Mouse (Mus musculus) stomach, embryonic 15.5 days (tissue): ENCODE measurements around the gene Kcnn1. TPM values are rescaled to one million over a fixed set of nuclear protein-coding genes. Genes with fewer than 3 reads are reported as not detected.
"Not testable (repeated sequence)": the region's sequence is repeated elsewhere in the genome, so short reads cannot be mapped to it uniquely, and the experiment has no call there.

Experiments used
- ATAC-seq: fragments of 200-750 bp; cut with Nextera tagmentation; 2 replicates; pipeline ENCODE4 v1.8.0; 2017; ENCODE audit warnings: low read depth, moderate number of reproducible peaks, moderate TSS enrichment; ENCODE audit not compliant: insufficient read depth, low FRiP score
- H3K27ac ChIP-seq: fragments of 300-500 bp; sonication (generic); 2 replicates; pipeline ENCODE4 v1.5.1; 2015; ENCODE audit warnings: mild to moderate bottlenecking, inconsistent platforms
- H3K27me3 ChIP-seq: fragments of 300-500 bp; sonication (generic); replicated peaks from 2 replicates; pipeline ENCODE4 v1.6.1; 2015; ENCODE audit warnings: inconsistent platforms
- H3K36me3 ChIP-seq: fragments of 300-500 bp; sonication (generic); 2 replicates; pipeline ENCODE4 v1.6.1; 2015; ENCODE audit warnings: inconsistent platforms
- H3K4me1 ChIP-seq: fragments of 300-500 bp; sonication (generic); 2 replicates; pipeline ENCODE4 v1.6.1; 2015; ENCODE audit warnings: inconsistent platforms
- H3K4me2 ChIP-seq: fragments of 300-500 bp; sonication (generic); 2 replicates; pipeline ENCODE4 v1.6.1; 2015; ENCODE audit warnings: mild to moderate bottlenecking, inconsistent platforms
- H3K4me3 ChIP-seq: fragments of 300-500 bp; sonication (generic); replicated peaks from 2 replicates; pipeline ENCODE4 v1.5.1; 2015; ENCODE audit warnings: inconsistent platforms
- H3K9ac ChIP-seq: fragments of 300-500 bp; sonication (generic); 2 replicates; pipeline ENCODE4 v1.6.1; 2015; ENCODE audit warnings: inconsistent platforms
- H3K9me3 ChIP-seq: fragments of 300-500 bp; sonication (generic); 2 replicates; pipeline ENCODE4 v1.6.1; 2016; ENCODE audit warnings: inconsistent platforms
- WGBS: fragments of 180-500 bp; shearing (Covaris S2); methylation state at CpG from one replicate; pipeline ENCODE4 v1.1.7; 2015; 5-methylcytosine and 5-hydroxymethylcytosine counted together
- polyA plus RNA-seq: library from polyadenylated mRNA; unstranded; fragments of >200 nt; fragmentation: Nextera tagmentation; extraction: Ambion mirVana; gene quantifications from 2 replicates; pipeline ENCODE4 v1.2.1, GENCODE M21; 2015

Kcnn1 gene
- polyA plus RNA-seq, 1 experiment from 2014 or later, result 1.5 TPM

DNA sequence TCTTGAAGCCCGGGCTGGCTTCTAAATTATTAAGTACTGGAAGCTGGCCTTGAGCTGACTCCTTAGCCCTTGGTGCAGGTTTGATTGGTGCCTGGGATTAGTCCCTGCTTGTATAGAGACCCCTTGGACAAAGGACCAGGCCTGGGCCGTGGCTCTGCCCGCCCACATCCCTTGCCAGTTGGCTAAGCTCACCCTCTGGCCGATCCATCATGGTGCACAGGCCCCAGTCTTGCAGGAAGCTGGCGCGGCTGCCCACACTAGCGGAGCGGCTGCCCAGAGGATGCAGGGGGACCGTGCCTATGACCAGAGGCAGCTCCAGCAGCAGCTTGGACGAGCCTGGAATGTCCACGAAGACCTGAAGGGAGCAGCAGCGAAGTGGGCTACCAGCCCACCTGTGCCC, 26.4 kb downstream of the Kcnn1 start:
- no peak for ATAC-seq
- H3K4me1 ChIP-seq, result peaks cover 24% of the 10 kb centered on the region
- no peak overlapping the region for H3K9ac ChIP-seq
- H3K9me3 ChIP-seq, result no peaks in the 10 kb centered on the region
- H3K4me2 ChIP-seq, result no peak overlapping the region
- H3K36me3 ChIP-seq, result 0 out of 2 replicates have a peak, but pooled peaks cover 6% of the 10 kb centered on the region
- H3K27ac ChIP-seq, result no peak overlapping the region
- H3K4me3 ChIP-seq, result no peak overlapping the region
- WGBS, result 89% methylated on average over 12 of the region's 12 CpGs
- H3K27me3 ChIP-seq, result no peaks in the 10 kb centered on the region

DNA sequence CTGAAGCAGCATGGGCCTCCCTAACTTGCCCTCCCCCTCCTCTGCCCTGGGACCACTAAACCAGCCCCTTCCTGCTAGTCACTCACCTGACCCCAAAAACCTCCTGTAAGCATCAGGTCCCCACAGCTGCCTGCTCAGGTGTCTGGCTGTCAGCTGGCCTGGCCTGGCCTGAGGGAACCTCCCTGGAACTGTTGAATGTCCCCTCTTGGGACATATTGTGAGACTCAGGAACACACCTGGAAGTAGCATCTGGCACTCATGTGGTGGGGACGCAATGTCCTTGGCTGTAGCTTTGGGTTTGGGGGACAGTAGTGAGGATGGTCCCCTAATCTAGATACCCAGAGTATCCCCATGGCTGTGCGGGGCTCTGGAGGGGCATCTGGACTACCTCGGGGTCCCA, 29.0 kb downstream of the Kcnn1 start:
- H3K27ac ChIP-seq, result no peak overlapping the region
- H3K4me2 ChIP-seq, result no peak overlapping the region
- no peaks in the 10 kb centered on the region for H3K27me3 ChIP-seq
- no peak overlapping the region for H3K9ac ChIP-seq
- ATAC-seq, result no peak
- H3K36me3 ChIP-seq, result 0 out of 2 replicates have a peak, but pooled peaks cover 6% of the 10 kb centered on the region
- H3K4me3 ChIP-seq, result no peak overlapping the region
- peaks cover 11% of the 10 kb centered on the region; the same call in 1 of the 2 replicates for H3K4me1 ChIP-seq
- H3K9me3 ChIP-seq, result no peaks in the 10 kb centered on the region
- 89% methylated on average over 3 of the region's 3 CpGs for WGBS

DNA sequence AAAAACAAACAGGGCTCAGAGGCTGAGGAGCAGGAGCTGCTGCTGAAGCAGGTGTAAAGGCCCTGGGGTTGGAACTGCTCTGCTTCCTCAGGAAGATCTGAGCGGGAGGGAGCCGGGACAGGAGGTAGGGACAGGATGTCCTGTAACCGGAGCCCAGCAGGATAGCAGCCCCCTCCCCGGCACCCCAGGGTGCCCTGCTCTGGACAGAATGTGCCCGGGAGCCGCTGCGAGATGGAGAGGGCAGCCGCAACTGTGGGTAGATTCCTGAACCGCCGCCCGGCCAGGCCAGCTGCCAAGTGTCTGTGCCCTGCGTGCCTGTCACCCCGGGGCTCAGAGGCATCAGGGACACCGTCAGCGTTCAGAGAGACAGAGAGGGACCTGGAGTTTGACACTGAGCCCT, 29.5 kb downstream of the Kcnn1 start:
- WGBS, result 43% methylated on average over 15 of the region's 15 CpGs
- ATAC-seq, result no peak
- 0 out of 2 replicates have a peak, but pooled peaks cover 6% of the 10 kb centered on the region for H3K36me3 ChIP-seq
- H3K4me1 ChIP-seq, result peaks cover 7% of the 10 kb centered on the region; the same call in 1 of the 2 replicates
- H3K4me3 ChIP-seq, result no peak overlapping the region
- H3K9ac ChIP-seq, result no peak overlapping the region
- H3K4me2 ChIP-seq, result no peak overlapping the region
- H3K9me3 ChIP-seq, result no peaks in the 10 kb centered on the region
- H3K27me3 ChIP-seq, result no peaks in the 10 kb centered on the region
- H3K27ac ChIP-seq, result no peak overlapping the region

DNA sequence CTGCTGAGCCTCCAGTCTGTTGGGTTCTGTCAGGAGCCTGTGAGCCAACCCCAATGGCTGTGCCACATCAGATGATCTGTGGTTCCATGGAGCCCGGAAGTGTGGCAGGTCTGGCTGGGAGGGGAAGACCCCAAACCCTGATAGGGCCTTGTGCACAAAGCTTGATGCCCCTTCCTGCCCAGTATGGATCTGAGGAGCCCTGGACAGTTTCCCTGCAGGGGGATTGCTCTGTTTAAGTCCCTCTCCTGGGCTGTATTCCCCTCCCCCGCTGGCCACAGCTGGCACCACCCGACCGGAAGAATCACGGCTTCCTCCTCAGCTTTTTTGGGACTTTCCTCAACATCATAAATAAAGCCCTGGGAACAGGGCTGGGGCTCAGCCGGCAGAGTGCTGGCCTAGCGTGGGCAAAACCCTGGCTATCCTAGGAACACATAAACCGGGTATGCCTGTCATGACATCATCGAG, 30.0 kb downstream of the Kcnn1 start:
- 41% methylated on average over 9 of the region's 9 CpGs for WGBS
- Histone ChIP-seq H3K27me3 (no peaks in the 10 kb centered on the region), H3K9ac (no peak overlapping the region), H3K4me2 (no peak overlapping the region), H3K4me3 (no peak overlapping the region), H3K36me3 (0 out of 2 replicates have a peak, but pooled peaks cover 6% of the 10 kb centered on the region), H3K9me3 (no peaks in the 10 kb centered on the region), H3K27ac (no peak overlapping the region), H3K4me1 (0 out of 2 replicates have a peak, but pooled peaks cover 5% of the 10 kb centered on the region)
- ATAC-seq, result no peak

DNA sequence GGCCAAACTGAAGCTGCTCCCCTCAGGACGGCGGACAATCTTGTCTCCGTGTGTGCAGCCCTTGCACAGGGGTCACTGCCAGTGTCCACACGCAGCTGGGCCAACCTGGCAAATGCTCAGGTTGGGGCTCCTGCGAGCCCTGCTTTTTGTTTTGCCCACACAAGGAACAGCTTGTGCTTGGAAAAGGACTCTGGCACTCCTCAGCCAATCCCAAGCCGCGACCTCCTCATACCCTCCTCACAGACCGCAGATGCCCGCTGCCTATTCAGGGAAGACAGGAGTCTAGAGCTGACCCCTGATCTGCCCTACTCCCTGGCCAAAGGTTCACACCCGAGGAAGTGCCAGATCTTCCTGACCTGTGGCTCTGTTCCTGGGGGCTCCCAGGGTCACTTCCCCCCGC, 30.7 kb downstream of the Kcnn1 start:
- Histone ChIP-seq H3K4me2 (no peak overlapping the region), H3K27ac (no peak overlapping the region), H3K27me3 (no peaks in the 10 kb centered on the region), H3K36me3 (0 out of 2 replicates have a peak, but pooled peaks cover 5% of the 10 kb centered on the region), H3K4me3 (no peak overlapping the region), H3K4me1 (0 out of 2 replicates have a peak, but pooled peaks cover 5% of the 10 kb centered on the region), H3K9me3 (no peaks in the 10 kb centered on the region), H3K9ac (no peak overlapping the region)
- no peak for ATAC-seq
- WGBS, result 65% methylated on average over 11 of the region's 11 CpGs

DNA sequence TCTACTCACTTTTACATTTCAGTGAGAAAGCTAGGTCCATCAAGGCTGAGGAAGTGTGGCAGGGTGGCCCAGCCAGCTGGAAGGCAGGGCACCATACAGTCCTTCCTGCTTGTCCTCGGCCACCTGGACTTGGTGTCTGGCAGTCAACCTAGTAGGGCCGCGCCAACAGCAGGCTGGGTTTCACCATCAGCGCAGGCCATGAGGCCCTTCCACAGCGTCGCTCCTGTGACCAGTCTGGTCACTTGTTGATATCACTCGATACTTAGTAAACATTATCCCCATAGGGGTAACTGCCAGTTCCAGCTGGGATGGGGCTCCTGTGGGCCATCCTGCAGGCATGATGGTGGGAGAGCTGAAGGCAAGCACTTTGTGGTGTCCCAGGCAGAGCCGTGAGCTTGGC, 31.5 kb downstream of the Kcnn1 start:
- Histone ChIP-seq H3K27me3 (no peaks in the 10 kb centered on the region), H3K9me3 (no peaks in the 10 kb centered on the region), H3K9ac (no peak overlapping the region), H3K4me3 (no peak overlapping the region), H3K4me2 (no peak overlapping the region), H3K36me3 (0 out of 2 replicates have a peak, but pooled peaks cover 3% of the 10 kb centered on the region), H3K27ac (no peak overlapping the region), H3K4me1 (0 out of 2 replicates have a peak, but pooled peaks cover 5% of the 10 kb centered on the region)
- WGBS, result 77% methylated on average over 8 of the region's 8 CpGs
- ATAC-seq, result no peak

DNA sequence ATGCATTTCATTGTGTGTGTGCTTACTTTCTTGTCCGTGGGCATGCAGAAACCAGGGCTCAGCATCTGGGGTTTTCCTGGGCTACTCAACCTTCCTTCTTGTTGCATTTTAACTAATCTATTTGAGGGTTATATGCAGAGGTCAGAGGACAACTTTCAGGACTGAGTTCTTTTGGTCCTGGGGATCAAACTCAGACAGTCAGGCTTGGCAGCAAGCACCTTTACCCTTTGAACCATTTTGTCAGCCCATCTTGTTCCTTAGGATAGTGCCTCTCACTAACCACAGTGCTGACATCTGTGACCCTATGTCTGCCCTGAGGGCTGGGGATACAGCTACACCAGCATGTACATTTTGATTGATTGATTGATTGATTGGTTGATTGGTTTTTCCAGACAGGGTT, 35.3 kb downstream of the Kcnn1 start:
- H3K27ac ChIP-seq, result no peak overlapping the region
- H3K9ac ChIP-seq, result no peak overlapping the region
- H3K4me1 ChIP-seq, result 0 out of 2 replicates have a peak, but pooled peaks cover 3% of the 10 kb centered on the region
- WGBS, result 91% methylated on average over 1 of the region's 1 CpGs
- H3K36me3 ChIP-seq, result no peaks in the 10 kb centered on the region
- H3K4me3 ChIP-seq, result no peak overlapping the region
- H3K27me3 ChIP-seq, result no peaks in the 10 kb centered on the region
- no peaks in the 10 kb centered on the region for H3K9me3 ChIP-seq
- no peak overlapping the region for H3K4me2 ChIP-seq
- no peak for ATAC-seq

DNA sequence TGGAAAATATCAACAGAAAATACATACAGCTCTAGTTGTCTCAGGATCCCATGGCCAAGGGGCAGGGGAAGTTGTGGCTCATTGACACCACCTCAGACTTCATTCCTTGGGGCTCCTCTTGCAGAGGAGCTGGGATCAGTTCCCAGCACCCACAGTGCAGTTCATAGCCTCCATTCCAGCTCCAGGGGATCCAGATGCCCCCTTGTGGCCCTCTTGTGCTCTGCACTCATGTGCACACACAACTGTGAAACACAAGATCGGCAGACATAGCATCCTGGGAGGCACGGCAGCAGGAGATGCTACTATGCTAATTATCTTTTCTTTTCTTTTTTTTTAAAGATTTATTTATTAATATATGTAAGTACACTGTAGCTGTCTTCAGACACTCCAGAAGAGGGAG, 36.0 kb downstream of the Kcnn1 start:
- H3K36me3 ChIP-seq, result no peaks in the 10 kb centered on the region
- WGBS, result 93% methylated on average over 2 of the region's 2 CpGs

DNA sequence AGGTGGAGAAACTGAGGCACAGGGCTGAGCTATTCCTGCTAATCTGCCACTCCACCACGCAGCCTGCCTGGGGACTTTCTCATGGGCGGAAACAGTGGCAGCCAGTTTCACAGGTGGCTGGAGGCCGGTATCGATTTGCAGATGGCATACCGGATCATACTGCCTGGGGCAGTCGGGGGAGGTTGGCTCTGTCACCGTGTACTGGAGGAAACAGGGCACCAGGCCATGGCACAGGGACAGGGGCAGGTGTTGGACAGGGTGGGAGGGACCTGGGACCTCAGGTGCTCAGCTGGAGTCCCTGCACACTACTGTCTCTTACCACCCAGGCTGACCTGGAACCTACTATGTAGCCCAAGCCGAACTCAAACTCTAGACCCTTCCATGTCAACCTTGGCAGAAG, 37.2 kb downstream of the Kcnn1 start:
- no peaks in the 10 kb centered on the region for H3K9me3 ChIP-seq
- no peak overlapping the region for H3K4me2 ChIP-seq
- H3K4me1 ChIP-seq, result no peaks in the 10 kb centered on the region
- WGBS, result 82% methylated on average over 8 of the region's 8 CpGs
- peaks cover 3% of the 10 kb centered on the region; the same call in 1 of the 2 replicates for H3K27me3 ChIP-seq
- H3K36me3 ChIP-seq, result no peaks in the 10 kb centered on the region
- ATAC-seq, result no peak
- no peak overlapping the region for H3K9ac ChIP-seq
- no peak overlapping the region for H3K27ac ChIP-seq
- no peak overlapping the region for H3K4me3 ChIP-seq

More for the DNA sequence above, 36.0 kb downstream of the Kcnn1 start:
- no peak overlapping the region for H3K9ac ChIP-seq
- H3K27me3 ChIP-seq, result no peaks in the 10 kb centered on the region
- no peaks in the 10 kb centered on the region for H3K9me3 ChIP-seq
- no peaks in the 10 kb centered on the region for H3K4me1 ChIP-seq
- no peak overlapping the region for H3K4me3 ChIP-seq
- no peak overlapping the region for H3K4me2 ChIP-seq
- no peak for ATAC-seq
- H3K27ac ChIP-seq, result no peak overlapping the region

DNA sequence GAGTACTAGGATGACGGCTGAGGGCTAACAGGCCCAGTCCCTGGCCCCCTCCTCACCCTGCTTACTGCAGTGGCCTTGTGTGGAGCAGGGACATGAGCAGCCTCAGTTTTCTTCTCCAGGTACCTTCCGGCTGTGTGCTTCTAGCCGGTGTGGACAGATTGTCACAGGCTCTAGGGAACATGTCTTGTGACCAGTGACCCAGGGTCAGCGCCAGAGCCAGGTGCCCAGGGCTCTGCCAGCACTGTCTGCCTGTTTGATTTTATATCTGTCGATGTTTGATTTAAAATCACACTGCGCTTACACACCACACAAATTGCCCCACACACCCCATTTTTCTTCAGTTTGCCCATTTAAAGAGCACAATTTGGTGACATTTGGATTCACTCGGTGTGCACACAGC, 39.3 kb downstream of the Kcnn1 start:
- Histone ChIP-seq H3K36me3 (no peaks in the 10 kb centered on the region), H3K27ac (no peak overlapping the region), H3K9me3 (no peaks in the 10 kb centered on the region), H3K4me3 (no peak overlapping the region), H3K4me2 (no peak overlapping the region), H3K9ac (no peak overlapping the region), H3K27me3 (peaks cover 6% of the 10 kb centered on the region; the same call in 1 of the 2 replicates), H3K4me1 (0 out of 2 replicates have a peak, but pooled peaks cover 3% of the 10 kb centered on the region)
- ATAC-seq, result no peak
- WGBS, result 81% methylated on average over 7 of the region's 7 CpGs

DNA sequence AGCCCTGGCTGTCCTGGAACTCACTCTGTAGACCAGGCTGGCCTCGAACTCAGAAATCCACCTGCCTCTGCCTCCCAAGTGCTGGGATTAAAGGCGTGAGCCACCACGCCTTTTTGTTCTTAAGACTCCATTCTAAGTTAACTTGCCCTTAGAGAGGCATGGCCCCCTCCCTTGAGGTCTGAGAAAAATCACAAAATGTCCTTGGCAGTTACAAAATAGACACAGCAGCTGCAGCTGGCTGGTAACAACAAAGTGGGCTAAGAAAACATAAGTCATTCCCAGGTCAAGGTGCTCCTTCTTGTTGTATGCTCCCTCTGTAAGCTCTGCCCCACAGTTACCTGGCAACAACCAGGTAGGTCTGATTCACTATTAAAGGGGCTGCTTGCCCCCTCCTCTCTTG, 40.5 kb downstream of the Kcnn1 start:
- H3K27ac ChIP-seq, H3K27me3 ChIP-seq, H3K9ac ChIP-seq, H3K9me3 ChIP-seq, H3K4me3 ChIP-seq, H3K4me2 ChIP-seq, ATAC-seq, H3K36me3 ChIP-seq, H3K4me1 ChIP-seq: not testable (repeated sequence)
- WGBS, result 85% methylated on average over 3 of the region's 3 CpGs

DNA sequence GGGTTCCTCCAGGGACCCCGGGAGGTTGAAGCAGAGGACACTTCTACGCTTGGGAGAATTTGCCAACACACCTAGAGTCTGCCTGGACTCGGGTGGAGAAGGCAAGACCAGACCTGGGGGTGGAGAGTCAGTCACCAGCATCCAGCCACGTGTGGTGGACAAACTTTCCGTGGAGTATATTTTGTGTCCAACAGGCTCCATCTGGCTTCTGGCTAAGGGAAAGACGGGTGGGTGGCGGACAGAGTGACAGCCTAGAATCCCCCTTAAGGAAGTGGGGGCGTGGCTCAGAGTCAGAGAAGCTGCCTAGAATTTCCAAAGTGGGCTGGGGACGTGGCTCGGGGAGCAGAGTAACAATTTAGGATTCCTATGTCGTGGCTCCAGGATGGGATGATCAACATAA, 41.1 kb downstream of the Kcnn1 start:
- Histone ChIP-seq H3K9me3 (no peaks in the 10 kb centered on the region), H3K4me1 (peaks cover 4% of the 10 kb centered on the region; the same call in 1 of the 2 replicates), H3K4me2 (no peak overlapping the region), H3K4me3 (no peak overlapping the region), H3K27me3 (peaks cover 8% of the 10 kb centered on the region; the same call in 1 of the 2 replicates), H3K9ac (no peak overlapping the region), H3K36me3 (no peaks in the 10 kb centered on the region), H3K27ac (no peak overlapping the region)
- no peak for ATAC-seq
- WGBS, result 41% methylated on average over 11 of the region's 11 CpGs
